Mouse (Mus musculus) liver, adult (tissue): ENCODE data around the gene Tmem119.

Source experiments
- GATA4 ChIP-seq: IDR thresholded peaks from 2 replicates; pipeline ENCODE4 v1.6.1; 2014; ENCODE audit warnings: mild to moderate bottlenecking, low read length; ENCODE audit not compliant: insufficient replicate concordance

Tmem119 gene

GRCm38 (mm10) chr5:113751521-113752157 lies 48.7 kb downstream of the Tmem119 start:
- TF ChIP-seq GATA4, result no peak

- TF ChIP-seq GATA4, result no peak
Measured at GRCm38 (mm10) chr5:113748556-113749331, 51.6 kb downstream of the Tmem119 start.

- no peak for TF ChIP-seq GATA4
Measured at GRCm38 (mm10) chr5:113747629-113748028, 52.7 kb downstream of the Tmem119 start.
